Mouse (Mus musculus) heart, embryonic 14.5 days (tissue): ENCODE measurements around the gene 4930455H04Rik. TPM values are rescaled to one million over a fixed set of nuclear protein-coding genes. Genes with fewer than 3 reads are reported as not detected.

Experiments used
- ATAC-seq: fragments of 200-750 bp; cut with Nextera tagmentation; 2 replicates; pipeline ENCODE4 v1.8.0; 2017; ENCODE audit warnings: low read depth, moderate TSS enrichment; ENCODE audit not compliant: insufficient number of reproducible peaks, insufficient read depth, low FRiP score
- H3K27ac ChIP-seq, 2 experiments: fragments of 200-500 bp in 1 of 2; fragments of 300-500 bp in 1 of 2; sonication (generic) in 1 of 2; replicated peaks in 1 of 2; 2 replicates each; pipeline ENCODE4 v1.5.1; 2012 to 2014; ENCODE audit warnings: low read depth in 2 of 2, low read length in 2 of 2, control low read depth in 1 of 2, mild to moderate bottlenecking in 1 of 2, mixed read lengths in 1 of 2; ENCODE audit not compliant: control insufficient read depth in 1 of 2, insufficient read depth in 1 of 2
- H3K27me3 ChIP-seq: fragments of 300-500 bp; sonication (generic); 2 replicates; pipeline ENCODE4 v1.6.1; 2014; ENCODE audit warnings: mild to moderate bottlenecking, low read length, control low read depth; ENCODE audit not compliant: control insufficient read depth, insufficient read depth
- H3K36me3 ChIP-seq: fragments of 300-500 bp; sonication (generic); 2 replicates; pipeline ENCODE4 v1.6.1; 2014; ENCODE audit warnings: mild to moderate bottlenecking, control low read depth, low read length, mixed read lengths; ENCODE audit not compliant: control insufficient read depth, insufficient read depth
- H3K4me1 ChIP-seq, 2 experiments: fragments of 200-500 bp in 1 of 2; fragments of 300-500 bp in 1 of 2; sonication (generic) in 1 of 2; 2 replicates each; pipeline ENCODE4 v1.6.1; 2012 to 2014; ENCODE audit warnings: low read length in 2 of 2, control low read depth in 1 of 2, mixed read lengths in 1 of 2; ENCODE audit not compliant: control insufficient read depth in 2 of 2, insufficient read depth in 2 of 2
- H3K4me2 ChIP-seq: fragments of 300-500 bp; sonication (generic); 2 replicates; pipeline ENCODE4 v1.6.1; 2014; ENCODE audit warnings: mild to moderate bottlenecking, low read length
- H3K4me3 ChIP-seq, 2 experiments: fragments of 200-500 bp in 1 of 2; fragments of 300-500 bp in 1 of 2; sonication (generic) in 1 of 2; 2 replicates each; pipeline ENCODE4 v1.5.1; 2012 to 2014; ENCODE audit warnings: low read length in 2 of 2, mild to moderate bottlenecking in 2 of 2, control low read depth in 1 of 2, low read depth in 1 of 2, moderate library complexity in 1 of 2; ENCODE audit not compliant: control insufficient read depth in 1 of 2, insufficient read depth in 1 of 2
- H3K9ac ChIP-seq: fragments of 300-500 bp; sonication (generic); 2 replicates; pipeline ENCODE4 v1.6.1; 2014; ENCODE audit warnings: mild to moderate bottlenecking, low read length
- H3K9me3 ChIP-seq: fragments of 300-500 bp; sonication (generic); 2 replicates; pipeline ENCODE4 v1.6.1; 2016; ENCODE audit warnings: low read length, control low read depth; ENCODE audit not compliant: control insufficient read depth
- WGBS: fragments of 180-500 bp; shearing (Covaris S2); extraction: QIAGEN DNeasy Blood & Tissue Kit; methylation state at CpG from one replicate; pipeline ENCODE4 v1.1.7; 2014; 5-methylcytosine and 5-hydroxymethylcytosine counted together
- polyA plus RNA-seq: library from polyadenylated mRNA; unstranded; fragments of >200 nt; fragmentation: Nextera tagmentation; extraction: Ambion mirVana; gene quantifications from 2 replicates; pipeline ENCODE4 v1.2.1, GENCODE M21; 2014

4930455H04Rik gene
- polyA plus RNA-seq, 1 experiment from 2014 or later = not detected

DNA sequence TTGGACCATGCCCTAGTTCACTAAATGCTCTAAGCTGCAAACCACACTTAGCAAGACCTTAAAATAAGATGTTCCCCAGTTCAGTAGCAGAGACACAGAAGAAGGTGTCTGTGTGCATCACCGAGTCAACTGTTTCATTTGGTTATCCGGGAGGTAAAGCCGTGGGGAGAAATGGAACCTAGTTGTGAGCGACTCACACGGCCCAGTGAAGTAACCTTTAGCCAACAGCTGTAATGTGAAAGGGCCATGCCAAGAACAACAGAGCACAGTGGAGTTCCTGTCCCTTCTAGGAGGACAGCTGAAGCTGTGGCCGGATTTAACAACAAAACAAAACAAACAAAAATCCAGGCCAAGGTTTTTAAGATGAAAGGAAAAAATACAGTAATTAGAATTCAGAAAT lies 1.3 kb upstream of the 4930455H04Rik start:
- Histone ChIP-seq H3K27ac (peak overlapping the region; percentile 70 to 72), H3K4me2 (peak overlapping the region; percentile 78), H3K27me3 (no peaks in the 10 kb centered on the region), H3K4me1 (peaks cover 6 to 9% of the 10 kb centered on the region in 2 experiments; a peak in 2 of 4 replicates), H3K9me3 (no peaks in the 10 kb centered on the region), H3K9ac (peak overlapping the region; percentile 79), H3K4me3 (peak overlapping the region; percentile 12 to 52; a peak in 3 of 4 replicates), H3K36me3 (no peaks in the 10 kb centered on the region)
- WGBS = 51% methylated on average over 6 of the region's 6 CpGs
- no peak for ATAC-seq

DNA sequence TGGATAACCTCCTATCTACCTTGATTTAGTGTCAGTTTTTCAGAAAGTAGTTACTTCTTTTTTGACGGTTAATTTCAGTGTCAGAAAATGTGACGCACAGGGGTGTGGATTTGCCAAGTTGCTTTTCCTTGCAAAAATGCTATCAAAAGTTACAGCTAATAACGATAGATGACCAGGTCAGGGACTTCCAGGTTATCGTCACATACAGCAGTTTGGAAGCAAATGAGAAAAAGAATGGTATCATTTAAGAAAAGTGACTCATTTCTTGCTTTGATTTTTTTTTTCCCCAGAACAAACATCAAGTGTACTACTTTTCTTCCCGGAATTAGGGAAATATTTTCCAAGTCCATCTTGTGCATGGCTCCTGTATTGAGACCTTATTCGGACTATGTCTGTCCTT lies 631 bp upstream of the 4930455H04Rik start:
- Histone ChIP-seq H3K9me3 (no peaks in the 10 kb centered on the region), H3K4me2 (peak overlapping the region; percentile 78), H3K4me1 (peaks cover 6 to 9% of the 10 kb centered on the region in 2 experiments; a peak in 2 of 4 replicates), H3K27ac (peak overlapping the region in 1 of 2 experiments; percentile 70; a peak in 3 of 4 replicates), H3K9ac (peak overlapping the region; percentile 79), H3K36me3 (no peaks in the 10 kb centered on the region), H3K27me3 (no peaks in the 10 kb centered on the region), H3K4me3 (peak overlapping the region in 1 of 2 experiments; percentile 52; a peak in 3 of 4 replicates)
- no peak for ATAC-seq
- 65% methylated on average over 6 of the region's 6 CpGs for WGBS

DNA sequence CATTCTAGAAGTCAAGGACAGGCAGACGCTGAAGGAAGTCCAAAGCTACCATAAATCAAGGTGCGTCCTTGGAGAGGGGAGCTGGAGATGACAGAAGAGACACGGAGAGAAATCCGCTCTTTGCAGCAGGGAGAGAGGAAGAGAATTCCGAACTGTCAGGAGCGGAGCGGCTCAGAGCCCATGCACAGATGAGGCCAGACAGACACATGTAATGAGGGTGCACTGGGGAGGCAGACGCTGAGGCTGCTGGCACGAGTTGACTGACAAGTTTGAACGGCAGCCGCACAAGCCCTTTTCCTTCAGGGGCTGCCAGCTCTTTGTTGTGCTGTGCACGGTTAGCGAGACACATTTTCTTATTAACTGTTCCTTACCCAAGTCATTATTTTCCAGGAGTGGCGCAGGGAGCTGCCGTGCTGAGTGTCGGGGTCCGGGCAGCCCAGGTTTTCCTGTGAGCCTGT lies 502 bp downstream of the 4930455H04Rik start, which contains the start of gene Palmd:
Gene Palmd, minus strand, starts transcription at position 448 of the 458 bp plus-strand sequence.
- ATAC-seq = peak; percentile 81
- no peaks in the 10 kb centered on the region for H3K27me3 ChIP-seq
- peak within 1 kb of the TSS; percentile 78 for H3K4me2 ChIP-seq
- H3K27ac ChIP-seq = peak within 1 kb of the TSS; percentile 69 to 82
- peaks cover 6 to 9% of the 10 kb centered on the region in 2 experiments; a peak in 2 of 4 replicates for H3K4me1 ChIP-seq
- no peaks in the 10 kb centered on the region for H3K9me3 ChIP-seq
- no peaks in the 10 kb centered on the region for H3K36me3 ChIP-seq
- peak within 1 kb of the TSS; percentile 79 for H3K9ac ChIP-seq
- peak within 1 kb of the TSS; percentile 52 to 67 for H3K4me3 ChIP-seq
- 3% methylated on average over 17 of the region's 17 CpGs for WGBS

DNA sequence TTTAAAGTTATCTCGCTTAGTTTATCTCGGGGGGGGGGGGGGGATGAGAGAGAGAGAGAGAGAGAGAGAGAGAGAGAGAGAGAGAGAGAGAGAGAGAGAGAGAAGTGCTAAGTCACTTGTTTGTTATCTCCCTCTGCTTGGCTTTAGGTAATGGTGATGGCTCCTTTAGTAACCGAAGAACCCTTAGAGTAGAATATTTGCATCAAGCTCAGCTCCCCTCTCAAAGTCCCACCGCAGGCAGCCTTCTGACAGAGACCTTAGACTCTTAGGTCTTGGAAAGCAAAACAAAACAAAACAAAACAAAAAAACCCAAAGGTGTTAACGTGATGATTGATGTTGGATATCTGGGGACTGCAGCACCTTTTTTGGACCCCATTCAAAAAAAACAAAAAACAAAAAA lies 936 bp downstream of the 4930455H04Rik start:
- WGBS = 18% methylated on average over 4 of the region's 5 CpGs

DNA sequence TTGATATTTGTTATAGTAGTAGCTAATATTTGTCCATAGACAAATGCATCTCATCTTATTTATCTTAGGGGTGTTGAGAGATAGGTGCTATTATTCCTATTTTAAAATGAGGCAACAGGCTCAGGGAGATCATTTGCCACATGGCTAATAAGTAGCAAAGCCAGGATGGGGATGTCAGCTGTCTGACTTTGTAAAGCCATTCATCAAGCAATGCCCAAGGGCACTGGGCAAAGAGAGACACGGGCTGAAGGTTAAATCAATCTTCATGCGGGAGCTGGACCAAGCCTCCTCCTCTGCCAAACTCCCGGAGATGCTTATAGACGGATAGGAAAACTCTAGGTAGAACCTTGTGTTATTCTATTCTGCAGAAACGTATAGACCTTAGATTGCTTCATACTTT lies 1.7 kb downstream of the 4930455H04Rik start:
- 90% methylated on average over 5 of the region's 5 CpGs for WGBS
- no peaks in the 10 kb centered on the region for H3K27me3 ChIP-seq

More for the DNA sequence above, 936 bp downstream of the 4930455H04Rik start:
- H3K9me3 ChIP-seq = no peaks in the 10 kb centered on the region
- peak overlapping the region; percentile 79 for H3K9ac ChIP-seq
- peak overlapping the region; percentile 69 to 82; a peak in 2 of 4 replicates for H3K27ac ChIP-seq
- H3K4me2 ChIP-seq = peak overlapping the region; percentile 78
- no peak for ATAC-seq
- no peaks in the 10 kb centered on the region for H3K27me3 ChIP-seq
- H3K4me3 ChIP-seq = peak overlapping the region; percentile 52 to 67
- no peaks in the 10 kb centered on the region for H3K36me3 ChIP-seq
- H3K4me1 ChIP-seq = peaks cover 6 to 9% of the 10 kb centered on the region in 2 experiments; a peak in 2 of 4 replicates

DNA sequence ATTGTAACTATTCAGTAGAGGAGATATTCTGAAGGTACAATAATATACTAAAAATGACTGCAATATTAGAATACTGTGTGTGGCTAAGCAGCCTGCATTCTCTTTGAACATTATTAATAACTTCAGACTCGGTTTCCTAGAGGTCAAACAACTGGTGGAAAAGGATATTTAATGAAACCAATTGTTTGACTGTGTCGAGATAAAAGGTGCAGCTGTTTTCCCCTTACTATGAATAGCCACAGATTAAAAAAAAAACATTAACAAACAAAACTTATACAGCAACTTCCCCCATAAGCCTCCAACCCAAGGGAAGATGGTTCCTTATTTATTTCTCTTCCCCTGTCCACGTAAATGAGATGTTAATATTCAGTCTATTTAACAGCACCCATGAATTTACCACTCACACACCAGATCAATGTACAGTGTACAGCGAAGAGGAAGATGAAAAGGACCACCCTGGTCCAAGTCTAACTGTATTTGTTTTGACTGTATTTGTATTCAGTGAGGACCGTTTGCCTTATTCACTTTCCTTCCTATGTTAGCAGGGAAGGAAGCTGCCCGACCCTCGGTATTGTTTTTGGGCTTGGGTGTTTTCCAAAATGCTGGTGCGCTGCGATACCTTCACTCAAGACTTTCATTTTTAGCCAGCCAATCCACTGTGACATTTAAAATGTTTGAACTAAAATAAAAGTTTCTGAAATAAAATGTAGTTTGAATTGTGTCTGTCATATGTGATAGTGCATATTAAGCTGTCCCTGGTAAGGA lies 13.9 kb downstream of the 4930455H04Rik start:
- no peak overlapping the region for H3K27ac ChIP-seq

More for the DNA sequence above, 1.7 kb downstream of the 4930455H04Rik start:
- ATAC-seq = no peak
- Histone ChIP-seq H3K36me3 (no peaks in the 10 kb centered on the region), H3K4me1 (peaks cover 6 to 9% of the 10 kb centered on the region in 2 experiments; a peak in 2 of 4 replicates), H3K27ac (no peak overlapping the region), H3K9ac (no peak overlapping the region), H3K4me2 (no peak overlapping the region), H3K4me3 (no peak overlapping the region), H3K9me3 (no peaks in the 10 kb centered on the region)

DNA sequence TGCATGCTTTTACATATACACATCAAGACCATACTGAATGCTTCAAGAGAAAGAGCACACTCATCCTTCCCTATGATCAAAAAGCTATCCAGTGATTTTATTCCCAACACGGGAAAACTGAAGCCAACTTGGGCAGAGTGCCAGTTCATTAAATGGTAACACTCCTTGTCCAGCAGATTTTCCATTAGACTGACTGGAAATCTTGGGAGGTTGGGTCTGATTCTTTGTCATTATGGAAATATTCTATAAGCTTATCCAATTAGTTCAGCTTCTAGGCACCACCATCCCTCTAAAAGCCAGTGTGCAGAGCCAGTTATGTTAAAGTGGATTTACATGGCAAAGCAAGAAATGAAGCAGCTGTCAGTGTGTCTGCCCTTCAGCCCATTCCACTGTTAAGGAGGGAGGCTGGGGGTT lies 17.0 kb downstream of the 4930455H04Rik start:
- Histone ChIP-seq H3K9me3 (no peaks in the 10 kb centered on the region), H3K4me2 (no peak overlapping the region), H3K27ac (no peak overlapping the region), H3K4me1 (no peaks in the 10 kb centered on the region), H3K9ac (no peak overlapping the region), H3K36me3 (no peaks in the 10 kb centered on the region), H3K4me3 (no peak overlapping the region), H3K27me3 (no peaks in the 10 kb centered on the region)
- 28% methylated on average over 1 of the region's 1 CpGs for WGBS
- no peak for ATAC-seq

More for the DNA sequence above, 13.9 kb downstream of the 4930455H04Rik start:
- WGBS = 68% methylated on average over 9 of the region's 9 CpGs
- H3K27me3 ChIP-seq = no peaks in the 10 kb centered on the region
- no peak overlapping the region for H3K9ac ChIP-seq
- no peaks in the 10 kb centered on the region for H3K36me3 ChIP-seq
- H3K4me2 ChIP-seq = 0 out of 2 replicates have a peak overlapping the region, but pooled peaks have one; percentile 16
- ATAC-seq = no peak
- H3K4me1 ChIP-seq = no peaks in the 10 kb centered on the region
- 0 out of 2 replicates have a peak, but pooled peaks cover 7% of the 10 kb centered on the region for H3K9me3 ChIP-seq
- no peak overlapping the region for H3K4me3 ChIP-seq
